Mouse (Mus musculus) monocyte, adult 2 months (primary cell): ENCODE measurements around the gene Soat1.
A peak's percentile ranks its signal among the peaks of the same experiment; 100 is the strongest.
"Not testable (repeated sequence)": the region's sequence is repeated elsewhere in the genome, so short reads cannot be mapped to it uniquely, and the experiment has no call there.

Experiments
- DNase-seq, 2 experiments: peaks; one replicate each; pipeline ENCODE4 v3.0.0; 2022; ENCODE audit warnings: low spot score in 2 of 2, low read depth in 1 of 2

Gene Soat1

GRCm38 (mm10) chr1:156432498-156432897 is 41.6 kb downstream of the Soat1 start:
- no peak for DNase-seq

GRCm38 (mm10) chr1:156428434-156428833 is 45.7 kb downstream of the Soat1 start:
- no peak for DNase-seq

- no peak for DNase-seq
Observed at GRCm38 (mm10) chr1:156425746-156426145, 48.4 kb downstream of the Soat1 start.

- no peak for DNase-seq
Observed at GRCm38 (mm10) chr1:156424054-156424453, 50.1 kb downstream of the Soat1 start.

GRCm38 (mm10) chr1:156423493-156423892 is 50.6 kb downstream of the Soat1 start:
- no peak for DNase-seq

GRCm38 (mm10) chr1:156422856-156423255 is 51.3 kb downstream of the Soat1 start:
- DNase-seq, result no peak

- peak; percentile 68 to 80 for DNase-seq
Observed at GRCm38 (mm10) chr1:156420671-156421297, 53.3 kb downstream of the Soat1 start, which contains the start of gene Axdnd1. Gene Axdnd1 (minus strand): TSS chr1:156421159.

- peak in 1 of 2 experiments; percentile 6 for DNase-seq
Observed at GRCm38 (mm10) chr1:156418170-156418569, 56.0 kb downstream of the Soat1 start.

GRCm38 (mm10) chr1:156408521-156408920 is 65.6 kb downstream of the Soat1 start:
- no peak for DNase-seq

- no peak for DNase-seq
Observed at GRCm38 (mm10) chr1:156408004-156408403, 66.1 kb downstream of the Soat1 start.

- no peak for DNase-seq
Observed at GRCm38 (mm10) chr1:156403251-156403650, 70.9 kb downstream of the Soat1 start.

- no peak for DNase-seq
Observed at GRCm38 (mm10) chr1:156402491-156402890, 71.6 kb downstream of the Soat1 start.

GRCm38 (mm10) chr1:156400159-156400558 is 74.0 kb downstream of the Soat1 start:
- not testable (repeated sequence) for DNase-seq

GRCm38 (mm10) chr1:156393148-156393547 is 81.0 kb downstream of the Soat1 start:
- no peak for DNase-seq

GRCm38 (mm10) chr1:156386880-156387279 is 87.3 kb downstream of the Soat1 start:
- no peak for DNase-seq

GRCm38 (mm10) chr1:156386232-156386631 is 87.9 kb downstream of the Soat1 start:
- no peak for DNase-seq

- no peak for DNase-seq
Observed at GRCm38 (mm10) chr1:156381217-156381616, 92.9 kb downstream of the Soat1 start.
